Mouse (Mus musculus) lung, adult 2 months (tissue): Measurements from ENCODE around the gene Gm8947. TPM values are rescaled to one million over a fixed set of nuclear protein-coding genes. Genes with fewer than 3 reads are reported as not detected.

Experiments
- DNase-seq: peaks from one replicate; pipeline ENCODE4 v3.0.0; 2022
- H3K4me1 ChIP-seq: fragments of 200-500 bp; 2 replicates; pipeline ENCODE4 v1.6.1; 2011; ENCODE audit warnings: low read length; ENCODE audit not compliant: control insufficient read depth, insufficient read depth
- H3K4me3 ChIP-seq: fragments of 200-500 bp; replicated peaks from 2 replicates; pipeline ENCODE3; 2011; ENCODE audit warnings: low read depth, mild to moderate bottlenecking, control low read depth, low read length; ENCODE audit errors: extremely low read depth
- CTCF ChIP-seq: fragments of 200-500 bp; IDR thresholded peaks from 2 replicates; pipeline ENCODE4 v1.5.1; 2011; ENCODE audit warnings: mild to moderate bottlenecking, low read length, control low read depth; ENCODE audit not compliant: insufficient read depth
- POLR2A ChIP-seq: fragments of 200-500 bp; IDR thresholded peaks from 2 replicates; pipeline ENCODE4 v1.6.1; 2011; ENCODE audit warnings: low read depth, mild to moderate bottlenecking, control low read depth, low read length, borderline replicate concordance; ENCODE audit errors: extremely low read depth
- WGBS: fragments of 180-500 bp; shearing (Covaris S2); methylation state at CpG from one replicate; pipeline ENCODE4 v1.1.7; 2018; 5-methylcytosine and 5-hydroxymethylcytosine counted together
- polyA plus RNA-seq: library from polyadenylated mRNA; depleted of rRNA; stranded (reverse); fragments of >200 nt; gene quantifications from 2 replicates; pipeline ENCODE4 v1.2.3, GENCODE M21; 2012

Gm8947 gene
- polyA plus RNA-seq, 1 experiment: not detected

- TF ChIP-seq POLR2A (no peak), CTCF (no peak)
- DNase-seq: no peak
- no peaks in the 10 kb centered on the region for H3K4me1 ChIP-seq
- no peak overlapping the region for H3K4me3 ChIP-seq
- WGBS: 57% methylated on average over 2 of the region's 2 CpGs
These were observed 22.7 kb downstream of the Gm8947 start for GRCm38 (mm10) chr1:151214862-151215261.

GRCm38 (mm10) chr1:151215985-151216384 lies 23.8 kb downstream of the Gm8947 start:
- Histone ChIP-seq H3K4me3 (no peak overlapping the region), H3K4me1 (no peaks in the 10 kb centered on the region)
- WGBS: 52% methylated on average over 1 of the region's 1 CpGs
- DNase-seq: no peak
- TF ChIP-seq CTCF (no peak), POLR2A (no peak)

- no peak overlapping the region for H3K4me3 ChIP-seq
- no peak for TF ChIP-seq POLR2A
- TF ChIP-seq CTCF: no peak
- 76% methylated on average over 3 of the region's 3 CpGs for WGBS
- H3K4me1 ChIP-seq: no peaks in the 10 kb centered on the region
- DNase-seq: no peak
These were observed 24.2 kb downstream of the Gm8947 start for GRCm38 (mm10) chr1:151216417-151216816.

DNA sequence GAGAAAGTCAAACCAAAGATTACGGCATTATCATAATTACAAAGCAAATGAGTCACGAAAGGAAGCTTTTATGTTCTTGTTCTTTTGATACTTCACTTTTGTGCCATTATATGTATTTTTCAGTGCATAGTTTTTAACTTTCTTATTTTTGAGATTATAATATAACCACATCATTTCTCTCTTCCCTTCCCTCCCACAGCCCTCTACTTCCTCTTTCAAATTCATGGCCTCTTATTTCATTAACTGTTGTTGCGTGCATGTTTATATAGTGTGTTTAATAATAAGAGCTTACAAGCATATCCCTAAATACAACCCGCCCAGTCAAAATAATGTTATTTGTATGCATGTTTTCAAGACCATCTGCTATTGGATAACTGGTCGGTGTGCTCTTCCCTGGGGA lies 26.9 kb downstream of the Gm8947 start:
- no peak for DNase-seq
- whole genome bisulfite sequencing: 90% methylated on average over 5 of the region's 5 CpGs
- H3K4me1 ChIP-seq: no peaks in the 10 kb centered on the region
- TF ChIP-seq CTCF: no peak
- TF ChIP-seq POLR2A: no peak
- no peak overlapping the region for H3K4me3 ChIP-seq

DNA sequence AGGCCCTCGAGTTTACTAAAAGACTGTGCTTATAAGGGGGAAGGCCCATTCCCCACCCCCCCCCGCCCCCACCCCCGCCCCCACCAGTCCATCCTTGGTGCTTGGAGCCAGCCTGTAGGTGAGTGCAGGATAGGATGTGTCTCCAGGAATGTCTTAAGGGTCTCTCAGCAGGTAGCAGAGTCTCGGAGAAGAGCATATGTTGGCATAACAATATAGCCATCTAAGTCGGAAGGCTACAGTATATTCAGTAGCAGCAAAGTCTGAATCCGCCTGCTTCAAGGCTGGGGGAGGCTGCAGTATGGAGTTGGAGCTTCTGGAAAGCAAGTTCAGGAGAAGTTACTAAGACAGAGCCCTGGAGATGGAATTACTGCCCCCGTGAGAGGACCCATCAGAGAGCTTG lies 27.9 kb downstream of the Gm8947 start:
- WGBS: 81% methylated on average over 7 of the region's 7 CpGs
- H3K4me1 ChIP-seq: no peaks in the 10 kb centered on the region
- DNase-seq: no peak
- no peak for TF ChIP-seq POLR2A
- TF ChIP-seq CTCF: no peak
- no peak overlapping the region for H3K4me3 ChIP-seq

DNA sequence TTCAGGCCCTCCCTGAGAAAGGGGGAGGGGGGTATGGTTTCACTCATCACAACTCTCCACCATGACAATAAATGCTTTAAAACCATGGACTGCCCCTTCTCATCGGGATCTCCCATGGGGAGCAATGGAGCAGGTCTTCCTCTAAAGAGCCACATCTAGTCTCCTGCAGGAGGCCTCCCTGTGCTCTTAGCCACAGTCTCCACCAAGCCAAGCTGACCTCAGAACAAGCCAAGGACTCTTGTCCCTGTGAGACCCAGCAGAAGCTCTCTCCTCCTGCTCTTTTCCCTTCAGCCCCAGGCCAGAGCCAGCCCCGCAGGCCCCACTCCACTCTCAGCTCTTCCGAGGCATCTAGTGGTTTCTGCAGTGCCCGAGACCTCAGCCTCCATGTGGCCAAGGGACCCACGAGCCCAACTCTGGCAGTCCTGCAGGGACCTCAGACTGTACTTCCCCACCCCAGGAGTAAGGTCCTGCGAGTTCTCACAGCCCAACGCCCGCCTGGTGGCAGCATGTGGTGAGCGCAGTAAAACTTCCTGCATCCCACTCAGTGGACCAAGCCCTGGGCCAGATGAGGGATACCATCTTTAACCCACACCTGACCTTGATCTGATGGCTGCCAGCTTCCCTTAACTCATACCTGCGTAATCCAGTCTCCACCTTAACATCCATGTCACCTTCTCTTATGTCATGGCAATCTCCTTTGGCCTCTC lies 30.5 kb downstream of the Gm8947 start:
- no peak for DNase-seq
- 87% methylated on average over 10 of the region's 10 CpGs for WGBS
- no peak overlapping the region for H3K4me3 ChIP-seq

DNA sequence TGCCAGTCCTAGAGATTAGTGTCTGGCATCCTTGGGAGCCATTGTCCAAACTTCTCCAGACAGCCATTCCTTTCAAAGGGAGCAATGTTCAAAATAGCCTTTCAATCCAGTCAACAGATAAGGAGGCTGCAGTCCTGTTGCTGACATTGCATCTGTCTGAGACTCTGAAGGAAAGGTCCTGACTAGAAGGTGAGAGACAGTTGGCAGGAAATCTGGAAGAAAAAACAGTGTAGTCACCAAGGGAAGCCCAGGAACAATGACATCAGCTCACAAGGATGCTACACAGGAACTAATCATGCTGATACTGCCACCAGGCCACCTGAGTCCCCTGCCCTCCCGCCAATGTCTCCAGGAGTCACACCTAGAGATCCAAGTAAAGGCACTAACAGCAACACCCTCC lies 31.2 kb downstream of the Gm8947 start:
- 64% methylated on average over 1 of the region's 1 CpGs for WGBS
- no peak for TF ChIP-seq POLR2A
- no peak for TF ChIP-seq CTCF

More for the DNA sequence above, 30.5 kb downstream of the Gm8947 start:
- no peaks in the 10 kb centered on the region for H3K4me1 ChIP-seq
- no peak for TF ChIP-seq CTCF
- TF ChIP-seq POLR2A: no peak

DNA sequence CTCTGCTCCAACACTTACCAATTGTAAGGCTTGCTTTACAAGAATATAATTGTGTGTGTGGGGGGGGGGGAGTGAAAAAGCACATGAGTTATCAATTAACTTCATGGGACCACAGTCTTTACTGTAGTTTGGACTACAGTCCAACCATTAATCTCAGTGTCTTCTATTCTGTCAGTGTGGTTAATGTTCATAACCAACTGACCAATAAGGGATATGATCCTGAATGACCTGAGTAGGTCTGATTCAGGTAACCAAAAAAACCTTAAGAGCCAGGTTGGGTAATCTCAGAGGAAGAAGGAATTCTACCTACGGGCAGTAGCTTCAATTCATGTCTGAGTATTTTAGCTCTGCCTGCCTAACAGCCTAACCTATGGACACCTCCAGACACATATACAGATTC lies 32.4 kb downstream of the Gm8947 start:
- no peak for DNase-seq
- WGBS: 89% methylated on average over 1 of the region's 1 CpGs
- no peak overlapping the region for H3K4me3 ChIP-seq
- TF ChIP-seq POLR2A (no peak), CTCF (no peak)
- no peaks in the 10 kb centered on the region for H3K4me1 ChIP-seq

More for the DNA sequence above, 31.2 kb downstream of the Gm8947 start:
- DNase-seq: no peak
- Histone ChIP-seq H3K4me3 (no peak overlapping the region), H3K4me1 (no peaks in the 10 kb centered on the region)

DNA sequence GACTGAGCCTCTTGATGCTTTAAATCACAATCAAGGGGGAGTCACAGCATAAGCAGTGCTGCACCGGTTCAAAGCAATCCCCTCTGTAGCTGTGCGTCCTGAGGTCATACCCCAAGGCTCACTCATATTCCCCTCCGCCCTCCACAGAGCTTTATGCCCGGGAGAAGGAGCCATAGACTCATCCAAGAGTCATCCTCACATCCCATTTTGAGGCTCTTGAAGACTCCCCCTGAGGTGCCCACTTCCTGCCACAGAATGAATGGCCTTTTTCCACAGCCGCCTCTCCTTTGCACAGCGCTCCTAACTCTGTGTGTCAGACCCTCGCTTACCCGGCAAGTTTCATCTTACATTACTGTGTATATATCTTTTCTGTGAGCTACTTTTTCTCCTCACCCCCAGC lies 35.3 kb downstream of the Gm8947 start:
- Histone ChIP-seq H3K4me1 (no peaks in the 10 kb centered on the region), H3K4me3 (no peak overlapping the region)
- DNase-seq: no peak
- WGBS: 71% methylated on average over 8 of the region's 8 CpGs
- TF ChIP-seq CTCF: no peak
- TF ChIP-seq POLR2A: no peak

GRCm38 (mm10) chr1:151228320-151228989 lies 36.3 kb downstream of the Gm8947 start:
- Histone ChIP-seq H3K4me3 (no peak overlapping the region), H3K4me1 (no peaks in the 10 kb centered on the region)
- TF ChIP-seq POLR2A: no peak
- TF ChIP-seq CTCF: no peak
- no peak for DNase-seq
- WGBS: 68% methylated on average over 1 of the region's 1 CpGs
